Mouse (Mus musculus) forebrain, embryonic 16.5 days (tissue): ENCODE data around the gene Efcab12. TPM values are rescaled to one million over a fixed set of nuclear protein-coding genes. Genes with fewer than 3 reads are reported as not detected.

ENCODE experiments used
- ATAC-seq: fragments of 200-750 bp; cut with Nextera tagmentation; 2 replicates; pipeline ENCODE4 v1.8.0; 2017; ENCODE audit warnings: mild to moderate bottlenecking, moderate library complexity
- H3K27ac ChIP-seq: fragments of 300-500 bp; sonication (generic); 2 replicates; pipeline ENCODE4 v1.5.1; 2014; ENCODE audit warnings: low read length, control low read depth
- H3K27me3 ChIP-seq: fragments of 300-500 bp; sonication (generic); replicated peaks from 2 replicates; pipeline ENCODE4 v1.6.1; 2014; ENCODE audit warnings: low read length; ENCODE audit not compliant: control insufficient read depth, insufficient read depth
- H3K36me3 ChIP-seq: fragments of 300-500 bp; sonication (generic); 2 replicates; pipeline ENCODE4 v1.6.1; 2014; ENCODE audit not compliant: control insufficient read depth, insufficient read depth
- H3K4me1 ChIP-seq: fragments of 300-500 bp; sonication (generic); replicated peaks from 2 replicates; pipeline ENCODE4 v1.6.1; 2014; ENCODE audit warnings: low read length; ENCODE audit not compliant: control insufficient read depth, insufficient read depth
- H3K4me2 ChIP-seq: fragments of 300-500 bp; sonication (generic); 2 replicates; pipeline ENCODE4 v1.6.1; 2014; ENCODE audit warnings: mild to moderate bottlenecking, low read length, control low read depth
- H3K4me3 ChIP-seq: fragments of 300-500 bp; sonication (generic); replicated peaks from 2 replicates; pipeline ENCODE4 v1.5.1; 2014; ENCODE audit warnings: mild to moderate bottlenecking, low read length, control low read depth
- H3K9ac ChIP-seq: fragments of 300-500 bp; sonication (generic); replicated peaks from 2 replicates; pipeline ENCODE4 v1.6.1; 2014; ENCODE audit warnings: low read depth, low read length, control low read depth
- H3K9me3 ChIP-seq: fragments of 300-500 bp; sonication (generic); 2 replicates; pipeline ENCODE4 v1.6.1; 2016; ENCODE audit warnings: low read length; ENCODE audit not compliant: control insufficient read depth
- WGBS: fragments of 180-500 bp; shearing (Covaris S2); extraction: QIAGEN DNeasy Blood & Tissue Kit; methylation state at CpG from one replicate; pipeline ENCODE4 v1.1.7; 2014; 5-methylcytosine and 5-hydroxymethylcytosine counted together
- polyA plus RNA-seq: library from polyadenylated mRNA; unstranded; fragments of >200 nt; fragmentation: Nextera tagmentation; extraction: Ambion mirVana; gene quantifications from 2 replicates; pipeline ENCODE4 v1.2.1, GENCODE M21; 2015

The Efcab12 gene
- polyA plus RNA-seq, 1 experiment from 2014 or later, result 1.8 TPM

DNA sequence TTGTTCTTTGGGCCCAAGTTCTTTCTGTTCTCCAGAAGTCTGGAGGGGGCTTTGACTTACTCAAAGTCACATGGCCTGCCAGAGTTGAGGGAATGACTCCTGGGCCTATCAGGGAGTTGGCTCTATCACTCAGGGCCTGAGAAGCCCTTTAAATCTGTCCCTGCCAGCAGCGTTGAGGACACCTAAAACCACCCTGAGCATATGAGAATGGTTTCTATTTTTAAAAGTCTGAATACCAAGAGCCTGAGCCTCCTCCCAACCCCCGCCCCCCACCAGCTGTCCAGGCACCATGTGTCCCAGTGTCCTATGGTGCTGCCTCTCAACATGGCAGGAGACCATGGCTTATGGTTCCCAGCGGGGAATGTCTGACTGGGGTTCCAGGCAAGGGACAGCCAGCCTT is 62.4 kb downstream of the Efcab12 start:
- Histone ChIP-seq H3K27ac (no peak overlapping the region), H3K4me2 (peak overlapping the region; percentile 82), H3K9ac (peak overlapping the region; percentile 95), H3K4me3 (peak overlapping the region; percentile 90), H3K9me3 (no peaks in the 10 kb centered on the region), H3K4me1 (peaks cover 24% of the 10 kb centered on the region), H3K36me3 (no peaks in the 10 kb centered on the region), H3K27me3 (no peaks in the 10 kb centered on the region)
- ATAC-seq, result no peak
- WGBS, result 46% methylated on average over 3 of the region's 3 CpGs

DNA sequence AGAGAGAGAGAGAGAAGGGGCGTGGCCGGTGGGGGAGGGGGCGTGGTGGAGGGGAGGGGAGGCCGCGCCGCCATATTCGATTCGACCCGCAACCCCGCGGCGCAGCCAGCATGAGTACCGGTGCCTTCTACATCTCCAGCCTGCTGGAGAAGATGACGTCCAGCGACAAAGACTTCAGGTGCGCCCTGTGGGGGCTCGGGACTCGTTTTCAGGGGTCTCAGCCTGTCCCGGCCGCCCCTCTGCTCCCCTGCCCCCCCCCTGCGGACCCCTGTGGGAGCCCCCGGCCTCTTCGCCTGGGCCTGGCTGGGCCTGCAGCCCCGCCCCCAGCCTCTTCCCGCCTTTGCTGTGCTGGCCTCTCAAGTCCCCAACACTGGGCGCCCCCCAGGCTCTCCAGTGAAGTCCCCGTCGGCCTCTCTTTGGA is 63.7 kb downstream of the Efcab12 start, which contains the start of gene Cand2:
Cand2 (plus strand) TSS at position 38 of the 421 bp plus-strand sequence.
- WGBS, result under 1% methylated on average over 24 of the region's 28 CpGs
- no peaks in the 10 kb centered on the region for H3K27me3 ChIP-seq

DNA sequence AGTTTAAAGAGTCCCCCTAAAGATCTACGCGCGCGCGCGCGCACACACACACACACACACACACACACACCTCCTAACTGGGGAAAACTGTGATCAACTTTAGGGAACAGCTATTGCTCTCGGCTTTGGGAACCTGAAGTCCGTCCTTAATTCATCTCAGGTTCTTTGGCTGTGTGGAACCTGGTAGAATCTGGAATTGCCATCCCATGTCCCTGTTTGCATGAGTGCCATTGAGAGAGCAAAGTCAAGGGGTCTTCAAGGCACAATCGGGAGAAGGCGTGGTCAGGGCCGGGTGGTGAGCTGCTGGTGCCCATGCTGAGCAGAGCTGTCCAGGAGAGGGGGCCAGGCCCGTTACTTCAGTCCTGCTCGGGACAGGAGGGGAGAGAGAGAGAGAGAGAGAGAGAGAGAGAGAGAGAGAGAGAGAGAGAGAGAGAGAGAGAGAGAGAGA is 64.2 kb downstream of the Efcab12 start:
- WGBS, result 1% methylated on average over 12 of the region's 14 CpGs
- peaks cover 24% of the 10 kb centered on the region for H3K4me1 ChIP-seq
- H3K9me3 ChIP-seq, result no peaks in the 10 kb centered on the region
- peak overlapping the region; percentile 52 for H3K9ac ChIP-seq
- ATAC-seq, result peak; percentile 79
- peak overlapping the region; percentile 72 for H3K4me2 ChIP-seq
- peak overlapping the region; percentile 90 for H3K4me3 ChIP-seq
- no peaks in the 10 kb centered on the region for H3K27me3 ChIP-seq
- 0 out of 2 replicates have a peak overlapping the region, but pooled peaks have one; percentile 18 for H3K27ac ChIP-seq
- H3K36me3 ChIP-seq, result no peaks in the 10 kb centered on the region

More for the DNA sequence above, 63.7 kb downstream of the Efcab12 start, which contains the start of gene Cand2:
- no peaks in the 10 kb centered on the region for H3K9me3 ChIP-seq
- H3K4me3 ChIP-seq, result peak within 1 kb of the TSS; percentile 90
- H3K4me2 ChIP-seq, result peak within 1 kb of the TSS; percentile 82
- peak within 1 kb of the TSS; percentile 65 for H3K27ac ChIP-seq
- peak within 1 kb of the TSS; percentile 95 for H3K9ac ChIP-seq
- ATAC-seq, result peak; percentile 84
- H3K36me3 ChIP-seq, result no peaks in the 10 kb centered on the region
- H3K4me1 ChIP-seq, result peaks cover 24% of the 10 kb centered on the region

DNA sequence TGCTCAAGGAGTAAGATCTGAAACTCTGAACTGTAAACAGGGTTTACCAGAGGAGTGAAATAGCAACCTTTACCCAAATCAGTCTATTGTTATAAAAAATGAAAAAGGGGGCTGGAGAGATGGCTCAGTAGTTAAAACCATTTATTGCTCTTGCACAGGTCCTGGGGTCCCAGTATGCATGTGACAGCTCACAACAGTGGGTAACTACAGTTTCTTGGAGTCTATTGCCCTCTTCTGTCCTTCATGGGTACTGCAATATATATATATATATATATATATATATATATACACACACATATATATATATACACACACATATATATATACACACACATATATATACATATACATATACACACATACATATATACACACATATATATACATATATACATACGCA is 65.6 kb downstream of the Efcab12 start:
- Histone ChIP-seq H3K4me1 (peaks cover 24% of the 10 kb centered on the region), H3K4me2 (no peak overlapping the region), H3K9ac (no peak overlapping the region), H3K36me3 (no peaks in the 10 kb centered on the region), H3K27me3 (no peaks in the 10 kb centered on the region), H3K4me3 (no peak overlapping the region), H3K9me3 (no peaks in the 10 kb centered on the region), H3K27ac (no peak overlapping the region)
- 93% methylated on average over 1 of the region's 1 CpGs for WGBS
- ATAC-seq, result no peak

DNA sequence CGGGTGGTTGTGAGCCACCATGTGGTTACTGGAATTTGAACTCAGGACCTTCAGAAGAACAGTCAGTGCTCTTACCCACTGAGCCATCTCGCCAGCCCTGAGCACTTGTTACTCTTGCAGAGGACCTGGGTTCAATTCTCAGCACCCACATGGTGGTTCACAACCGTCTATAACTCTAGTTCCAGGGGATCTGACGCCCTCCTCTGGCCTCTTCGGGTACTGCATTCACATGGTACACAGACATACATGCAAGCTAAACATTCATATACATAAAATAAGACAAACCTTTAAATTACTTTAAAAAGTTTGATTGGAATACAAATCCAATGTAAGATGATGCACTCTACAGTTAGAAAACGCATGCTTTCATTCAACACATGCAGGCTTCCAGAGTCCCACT is 66.0 kb downstream of the Efcab12 start:
- Histone ChIP-seq H3K36me3 (no peaks in the 10 kb centered on the region), H3K9me3 (no peaks in the 10 kb centered on the region), H3K4me1 (peaks cover 24% of the 10 kb centered on the region), H3K9ac (no peak overlapping the region), H3K4me3 (no peak overlapping the region), H3K27me3 (no peaks in the 10 kb centered on the region), H3K4me2 (no peak overlapping the region), H3K27ac (no peak overlapping the region)
- WGBS, result 82% methylated on average over 6 of the region's 6 CpGs
- ATAC-seq, result no peak

DNA sequence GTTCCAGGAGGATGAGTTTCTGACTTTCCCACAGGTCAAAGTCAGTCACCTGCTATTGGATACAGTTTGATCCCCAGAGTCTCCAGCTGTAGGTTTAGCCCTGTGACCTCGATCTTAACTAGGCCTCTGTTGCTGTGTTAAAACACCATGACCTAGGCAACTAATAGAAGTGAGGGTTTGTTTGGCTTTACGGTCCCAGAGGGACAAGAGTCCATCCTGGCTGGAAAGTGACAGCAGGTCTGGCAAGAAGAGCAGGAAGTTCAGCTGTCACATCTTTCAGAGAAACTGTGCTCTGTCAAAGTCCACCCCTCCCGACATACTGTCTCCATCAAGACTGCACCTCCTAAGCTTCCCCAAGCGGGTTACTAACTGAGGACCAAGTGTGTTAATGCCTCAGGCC is 67.4 kb downstream of the Efcab12 start:
- ATAC-seq, result no peak
- Histone ChIP-seq H3K36me3 (no peaks in the 10 kb centered on the region), H3K9ac (no peak overlapping the region), H3K9me3 (no peaks in the 10 kb centered on the region), H3K4me3 (no peak overlapping the region), H3K4me2 (no peak overlapping the region), H3K4me1 (peaks cover 13% of the 10 kb centered on the region), H3K27ac (no peak overlapping the region), H3K27me3 (no peaks in the 10 kb centered on the region)
- WGBS, result 82% methylated on average over 4 of the region's 4 CpGs

DNA sequence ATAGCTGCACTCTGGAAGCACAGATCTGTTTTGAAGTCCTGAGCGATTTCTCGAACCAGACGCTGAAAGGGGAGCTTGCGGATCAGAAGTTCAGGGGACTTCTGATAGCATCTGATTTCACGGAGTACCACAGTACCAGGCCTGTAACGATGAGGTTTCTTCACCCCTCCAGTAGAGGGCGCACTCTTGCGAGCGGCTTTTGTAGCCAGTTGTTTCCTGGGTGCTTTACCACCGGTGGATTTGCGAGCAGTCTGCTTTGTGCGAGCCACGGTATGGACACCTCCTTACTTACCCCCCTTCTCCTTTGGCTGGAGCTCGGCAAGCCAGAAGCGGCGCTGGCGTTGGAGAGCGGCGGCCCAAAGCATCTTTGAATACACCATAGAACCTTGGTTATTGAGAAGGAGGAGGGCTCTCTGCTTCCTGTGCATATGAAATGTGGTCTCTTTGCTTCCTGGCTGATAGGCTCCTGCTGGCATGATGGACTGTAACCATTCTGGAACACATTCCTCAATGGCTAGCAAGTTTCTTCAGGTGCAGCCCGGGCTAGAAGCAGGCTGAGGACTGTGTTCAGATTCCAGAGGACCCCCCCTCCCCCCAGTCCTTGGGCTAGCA is 68.0 kb downstream of the Efcab12 start:
- Histone ChIP-seq H3K4me3 (no peak overlapping the region), H3K4me2 (no peak overlapping the region), H3K9me3 (no peaks in the 10 kb centered on the region), H3K9ac (no peak overlapping the region), H3K27me3 (no peaks in the 10 kb centered on the region), H3K27ac (no peak overlapping the region), H3K36me3 (no peaks in the 10 kb centered on the region), H3K4me1 (peaks cover 7% of the 10 kb centered on the region)
- no peak for ATAC-seq
- 86% methylated on average over 20 of the region's 20 CpGs for WGBS

DNA sequence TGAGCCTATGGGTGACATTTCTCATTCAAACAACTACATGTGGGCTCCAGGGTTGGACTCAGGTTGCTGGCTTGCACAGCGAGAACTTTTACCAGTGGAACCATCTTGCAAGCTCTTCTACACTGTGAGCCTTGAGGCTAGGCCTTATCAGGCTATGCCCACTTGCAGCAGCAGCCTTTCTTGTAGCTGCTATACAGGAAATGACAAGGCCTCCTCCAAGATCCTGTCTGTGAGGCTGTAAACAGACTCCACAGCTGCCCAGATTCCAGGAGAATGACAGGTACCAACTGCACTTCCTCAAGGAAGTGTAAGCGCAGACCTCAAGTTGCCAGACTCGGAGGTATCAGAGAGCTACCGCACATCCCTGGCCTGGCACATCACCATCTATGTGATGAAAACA is 70.0 kb downstream of the Efcab12 start:
- Histone ChIP-seq H3K36me3 (no peaks in the 10 kb centered on the region), H3K4me3 (no peak overlapping the region), H3K9ac (no peak overlapping the region), H3K9me3 (no peaks in the 10 kb centered on the region), H3K27ac (no peak overlapping the region), H3K27me3 (no peaks in the 10 kb centered on the region), H3K4me2 (no peak overlapping the region), H3K4me1 (peaks cover 7% of the 10 kb centered on the region)
- ATAC-seq, result no peak
- WGBS, result 94% methylated on average over 4 of the region's 4 CpGs

DNA sequence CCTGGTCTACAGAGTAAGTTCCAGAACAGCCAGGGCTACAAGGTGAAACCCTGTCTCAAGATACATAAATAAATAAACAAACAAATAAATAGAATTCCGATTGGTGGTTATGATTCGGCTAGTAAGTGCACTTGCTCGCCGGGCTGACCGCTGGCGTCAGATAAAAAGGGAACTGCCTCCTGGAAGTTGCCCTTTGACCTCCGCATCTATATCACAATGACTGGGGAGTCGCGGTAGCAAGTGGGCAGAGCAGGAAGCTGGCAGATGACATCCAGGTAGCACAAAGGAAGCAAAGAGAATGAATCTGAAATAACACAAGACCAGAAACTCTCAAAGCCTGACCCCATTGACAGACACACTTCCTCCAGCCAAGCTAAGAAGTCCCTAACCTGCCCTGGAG is 70.9 kb downstream of the Efcab12 start:
- Histone ChIP-seq H3K4me2 (no peak overlapping the region), H3K4me1 (peaks cover 7% of the 10 kb centered on the region), H3K4me3 (no peak overlapping the region), H3K36me3 (no peaks in the 10 kb centered on the region), H3K27me3 (no peaks in the 10 kb centered on the region), H3K9ac (no peak overlapping the region), H3K27ac (no peak overlapping the region), H3K9me3 (no peaks in the 10 kb centered on the region)
- 52% methylated on average over 9 of the region's 9 CpGs for WGBS
- no peak for ATAC-seq
